Mouse (Mus musculus) embryo, embryonic 10 days (tissue): ENCODE results near the gene Pou6f1.
"Not testable (repeated sequence)": the region's sequence is repeated elsewhere in the genome, so short reads cannot be mapped to it uniquely, and the experiment has no call there.

Experiments used
- DNase-seq: peaks from one replicate; pipeline ENCODE4 v3.0.0-alpha.2; 2015; ENCODE audit warnings: low spot score

The Pou6f1 gene

GRCm38 (mm10) chr15:100599276-100600046, at the start of gene Pou6f1:
Pou6f1 (minus strand) TSS chr15:100599984.
- DNase-seq = no peak

GRCm38 (mm10) chr15:100646161-100646560, 46.4 kb upstream of the Pou6f1 start:
- DNase-seq = no peak

GRCm38 (mm10) chr15:100642451-100642850, 42.7 kb upstream of the Pou6f1 start:
- DNase-seq = no peak

- DNase-seq = no peak
Measured at GRCm38 (mm10) chr15:100641226-100641810, 41.5 kb upstream of the Pou6f1 start.

GRCm38 (mm10) chr15:100639972-100640750, 40.4 kb upstream of the Pou6f1 start:
- no peak for DNase-seq

- DNase-seq = peak; percentile 47
Measured at GRCm38 (mm10) chr15:100637661-100638060, 37.9 kb upstream of the Pou6f1 start.

GRCm38 (mm10) chr15:100636700-100637501, 37.1 kb upstream of the Pou6f1 start, which contains the start of gene Smagp:
Smagp (minus strand) TSS chr15:100636940.
- peak; percentile 43 for DNase-seq

GRCm38 (mm10) chr15:100635851-100636645, 36.3 kb upstream of the Pou6f1 start:
- no peak for DNase-seq

GRCm38 (mm10) chr15:100635239-100635638, 35.5 kb upstream of the Pou6f1 start:
- DNase-seq = no peak

GRCm38 (mm10) chr15:100633341-100633740, 33.6 kb upstream of the Pou6f1 start:
- no peak for DNase-seq

GRCm38 (mm10) chr15:100632323-100632722, 32.5 kb upstream of the Pou6f1 start:
- no peak for DNase-seq

- no peak for DNase-seq
Measured at GRCm38 (mm10) chr15:100631454-100632170, 31.8 kb upstream of the Pou6f1 start.

GRCm38 (mm10) chr15:100630126-100630525, 30.3 kb upstream of the Pou6f1 start:
- no peak for DNase-seq

- no peak for DNase-seq
Measured at GRCm38 (mm10) chr15:100628797-100629196, 29.0 kb upstream of the Pou6f1 start.

- DNase-seq = no peak
Measured at GRCm38 (mm10) chr15:100627774-100628370, 28.1 kb upstream of the Pou6f1 start.

GRCm38 (mm10) chr15:100627287-100627686, 27.5 kb upstream of the Pou6f1 start:
- no peak for DNase-seq

- no peak for DNase-seq
Measured at GRCm38 (mm10) chr15:100624435-100624834, 24.7 kb upstream of the Pou6f1 start.

GRCm38 (mm10) chr15:100623754-100624153, 24.0 kb upstream of the Pou6f1 start:
- DNase-seq = no peak

- no peak for DNase-seq
Measured at GRCm38 (mm10) chr15:100622164-100622563, 22.4 kb upstream of the Pou6f1 start.

GRCm38 (mm10) chr15:100621671-100622070, 21.9 kb upstream of the Pou6f1 start:
- DNase-seq = not testable (repeated sequence)
